Comparison of ENCODE assay signal across 8 mouse cellular contexts in genomic region chr17:3114358-3114719, GRCm38 (mm10). TPM values are rescaled to one million over a fixed set of nuclear protein-coding genes. Genes with fewer than 3 reads are reported as not detected.
A peak's percentile ranks its signal among the peaks of the same experiment; 100 is the strongest.
DNase-seq lines count a peak whose midpoint lies in the region; ATAC-seq and TF ChIP-seq lines count a peak whose summit lies in the region.

No protein-coding gene starts in this region.

- no peaks in the 10 kb centered on the region for H3K36me3 ChIP-seq in heart, postnatal 0 days (replicated peaks; ENCODE audit: control insufficient read depth, insufficient read depth, low read length)
- H3K36me3 ChIP-seq in MEL (ENCODE audit: control insufficient read depth in 1 of 2, insufficient read depth in 2 of 2, low read length in 2 of 2) = peaks cover 3 to 24% of the 10 kb centered on the region in 2 experiments; a peak in 3 of 4 replicates
- no peaks in the 10 kb centered on the region for H3K36me3 ChIP-seq in forebrain, embryonic 11.5 days (ENCODE audit: control insufficient read depth, insufficient read depth, low read length)
- H3K36me3 ChIP-seq in liver, embryonic 11.5 days (ENCODE audit: control insufficient read depth, insufficient read depth, low read length) = no peaks in the 10 kb centered on the region
- H3K36me3 ChIP-seq in splenic B cell, adult 2 months (ENCODE audit: control insufficient read depth, insufficient read depth, low read length, poor library complexity, severe bottlenecking) = no peaks in the 10 kb centered on the region

- WGBS in heart, postnatal 0 days = under 1% methylated on average over 31 of the region's 31 CpGs
- WGBS in forebrain, embryonic 11.5 days = under 1% methylated on average over 31 of the region's 31 CpGs
- under 1% methylated on average over 31 of the region's 31 CpGs for WGBS in liver, embryonic 11.5 days

- peak; percentile 58 for ATAC-seq in heart, postnatal 0 days (ENCODE audit: insufficient read depth, low read depth)
- ATAC-seq in forebrain, embryonic 11.5 days (replicated peaks; ENCODE audit: low FRiP score) = peak; percentile 82
- ATAC-seq in liver, embryonic 11.5 days (replicated peaks; ENCODE audit: low FRiP score) = peak; percentile 61

- peak overlapping the region; percentile 89 for H3K4me2 ChIP-seq in heart, postnatal 0 days (ENCODE audit: low read depth, low read length)
- peak overlapping the region; percentile 68 for H3K4me2 ChIP-seq in forebrain, embryonic 11.5 days (ENCODE audit: low read depth, low read length, severe bottlenecking)
- peak overlapping the region; percentile 79 for H3K4me2 ChIP-seq in liver, embryonic 11.5 days

- H3K79me2 ChIP-seq in MEL (ENCODE audit: control insufficient read depth, insufficient read depth, low read length, poor library complexity) = peaks cover 49% of the 10 kb centered on the region

- no peaks in the 10 kb centered on the region for H3K27me3 ChIP-seq in heart, postnatal 0 days (ENCODE audit: control insufficient read depth, insufficient read depth, low read length)
- H3K27me3 ChIP-seq in MEL (ENCODE audit: control insufficient read depth in 1 of 2, insufficient read depth in 2 of 2, low read length in 2 of 2) = no peaks in the 10 kb centered on the region
- no peaks in the 10 kb centered on the region for H3K27me3 ChIP-seq in forebrain, embryonic 11.5 days (ENCODE audit: control insufficient read depth, insufficient read depth, low read length)
- H3K27me3 ChIP-seq in liver, embryonic 11.5 days (replicated peaks; ENCODE audit: control insufficient read depth, insufficient read depth, low read length) = no peaks in the 10 kb centered on the region
- H3K27me3 ChIP-seq in splenic B cell, adult 2 months (ENCODE audit: control insufficient read depth, insufficient read depth, low read length, poor library complexity, severe bottlenecking) = no peaks in the 10 kb centered on the region

- peak; percentile 8; the same call in 1 of the 2 replicates for TF ChIP-seq CTCF in heart, postnatal 0 days (IDR thresholded peaks at IDR 0.05; ENCODE audit: low read depth)
- TF ChIP-seq CTCF in MEL (IDR thresholded peaks at IDR 0.05 in 2 of 3, conservative IDR thresholded peaks at IDR 0.05 in 1 of 3; ENCODE audit: control insufficient read depth in 1 of 3, insufficient read depth in 1 of 3, low read depth in 2 of 3, low read length in 3 of 3, poor library complexity in 1 of 3, severe bottlenecking in 1 of 3) = no peak

- peak overlapping the region; percentile 96 for H3K9ac ChIP-seq in heart, postnatal 0 days (replicated peaks; ENCODE audit: low read depth, low read length)
- H3K9ac ChIP-seq in MEL (ENCODE audit: control insufficient read depth, low read depth, low read length, poor library complexity, severe bottlenecking) = peak overlapping the region; percentile 87
- H3K9ac ChIP-seq in forebrain, embryonic 11.5 days (ENCODE audit: low read length) = peak overlapping the region; percentile 95
- peak overlapping the region; percentile 92 for H3K9ac ChIP-seq in liver, embryonic 11.5 days (ENCODE audit: low read depth, low read length)

- TF ChIP-seq POLR2A in MEL (IDR thresholded peaks at IDR 0.05; ENCODE audit: control insufficient read depth in 1 of 2, insufficient read depth in 1 of 2, low read depth in 1 of 2, low read length in 2 of 2, poor library complexity in 1 of 2) = no peak

- TF ChIP-seq RAD21 in MEL (IDR thresholded peaks at IDR 0.05; ENCODE audit: low read depth, low read length) = no peak

- H3K27ac ChIP-seq in heart, postnatal 0 days (ENCODE audit: low read depth) = peak overlapping the region; percentile 99
- H3K27ac ChIP-seq in MEL (ENCODE audit: control insufficient read depth, low read depth, low read length) = peak overlapping the region; percentile 89
- H3K27ac ChIP-seq in forebrain, embryonic 11.5 days (ENCODE audit: low read depth, low read length) = peak overlapping the region; percentile 99
- peak overlapping the region; percentile 97 for H3K27ac ChIP-seq in liver, embryonic 11.5 days (ENCODE audit: low read depth, low read length)

- no peak for TF ChIP-seq EP300 in heart, postnatal 0 days (IDR thresholded peaks at IDR 0.05; ENCODE audit: low read depth)
- TF ChIP-seq EP300 in MEL (IDR thresholded peaks at IDR 0.05; ENCODE audit: low read depth in 1 of 2, low read length in 2 of 2) = no peak

- H3K9me3 ChIP-seq in heart, postnatal 0 days (replicated peaks; ENCODE audit: control insufficient read depth, low read length) = no peaks in the 10 kb centered on the region
- H3K9me3 ChIP-seq in MEL (replicated peaks; ENCODE audit: insufficient read depth, low read length) = no peaks in the 10 kb centered on the region
- no peaks in the 10 kb centered on the region for H3K9me3 ChIP-seq in forebrain, embryonic 11.5 days (ENCODE audit: control insufficient read depth, low read length)
- no peaks in the 10 kb centered on the region for H3K9me3 ChIP-seq in liver, embryonic 11.5 days (ENCODE audit: control insufficient read depth, low read length)

- peak; percentile 73 for DNase-seq in heart, postnatal 0 days (ENCODE audit: low spot score)
- DNase-seq in heart, postnatal 4 days = no peak
- DNase-seq in MEL (ENCODE audit: low read depth, low spot score) = peak; percentile 85
- DNase-seq in forebrain, embryonic 11.5 days (ENCODE audit: low spot score) = no peak
- DNase-seq in liver, embryonic 11.5 days (ENCODE audit: low spot score) = no peak
- DNase-seq in splenic B cell, adult 2 months (ENCODE audit: low read depth, low spot score) = peak; percentile 86
- no peak for DNase-seq in right cerebral cortex, postnatal 4 days
- DNase-seq in frontal cortex, postnatal 25 days (ENCODE audit: low spot score in 2 of 2) = no peak

- peaks cover 22% of the 10 kb centered on the region for H3K4me1 ChIP-seq in heart, postnatal 0 days (ENCODE audit: control insufficient read depth, insufficient read depth)
- peaks cover 7 to 16% of the 10 kb centered on the region in 2 experiments; a peak in 3 of 4 replicates for H3K4me1 ChIP-seq in MEL (ENCODE audit: control insufficient read depth in 1 of 2, insufficient read depth in 2 of 2, low read length in 2 of 2)
- peaks cover 7% of the 10 kb centered on the region; the same call in 1 of the 2 replicates for H3K4me1 ChIP-seq in forebrain, embryonic 11.5 days (replicated peaks; ENCODE audit: control insufficient read depth, insufficient read depth, low read length)
- H3K4me1 ChIP-seq in liver, embryonic 11.5 days (replicated peaks; ENCODE audit: control insufficient read depth, insufficient read depth, low read length) = peaks cover 3% of the 10 kb centered on the region

- peak overlapping the region; percentile 94 for H3K4me3 ChIP-seq in heart, postnatal 0 days (ENCODE audit: low read depth, low read length)
- H3K4me3 ChIP-seq in MEL (ENCODE audit: control insufficient read depth in 1 of 2, insufficient read depth in 1 of 2, low read depth in 2 of 2, low read length in 2 of 2) = peak overlapping the region; percentile 92 to 99
- H3K4me3 ChIP-seq in forebrain, embryonic 11.5 days (ENCODE audit: low read depth, low read length) = peak overlapping the region; percentile 95
- H3K4me3 ChIP-seq in liver, embryonic 11.5 days (ENCODE audit: low read depth, low read length) = peak overlapping the region; percentile 73

TF ChIP-seq in MEL, 35 proteins besides CTCF, POLR2A, EP300 and RAD21 (continues in another document):
- TF ChIP-seq MAX (IDR thresholded peaks at IDR 0.05; ENCODE audit: low read length) (peak; percentile 59; the same call in 1 of the 2 replicates), MAFK (IDR thresholded peaks at IDR 0.05; ENCODE audit: borderline replicate concordance, low read depth, low read length) (no peak), GATA1 (IDR thresholded peaks at IDR 0.05; ENCODE audit: low read depth, low read length) (no peak), MXI1 (IDR thresholded peaks at IDR 0.05; ENCODE audit: low read depth, low read length) (no peak; the same call in 1 of the 2 replicates), ZNF384 (IDR thresholded peaks at IDR 0.05; ENCODE audit: low read depth, low read length) (no peak), UBTF (IDR thresholded peaks at IDR 0.05; ENCODE audit: borderline replicate concordance, insufficient read depth, low read depth, low read length) (no peak), MYC (IDR thresholded peaks at IDR 0.05; ENCODE audit: low read depth, low read length) (no peak), MAZ (IDR thresholded peaks at IDR 0.05; ENCODE audit: low read depth, low read length) (no peak), GABPA (IDR thresholded peaks at IDR 0.05; ENCODE audit: low read depth, low read length) (no peak), RCOR1 (IDR thresholded peaks at IDR 0.05; ENCODE audit: low read depth, low read length) (no peak), ELF1 (IDR thresholded peaks at IDR 0.05; ENCODE audit: low read depth, low read length) (peak; percentile 61), POLR2AphosphoS2 (IDR thresholded peaks at IDR 0.05; ENCODE audit: low read length) (no peak), TCF12 (IDR thresholded peaks at IDR 0.05; ENCODE audit: low read depth, low read length) (no peak), CHD1 (IDR thresholded peaks at IDR 0.05; ENCODE audit: low read depth, low read length) (0 out of 2 replicates have a peak, but pooled peaks have one; percentile 6), SIN3A (IDR thresholded peaks at IDR 0.05; ENCODE audit: low read length) (no peak), BHLHE40 (IDR thresholded peaks at IDR 0.05; ENCODE audit: borderline replicate concordance, low read depth, low read length) (peak; percentile 37; the same call in 1 of the 2 replicates), ZKSCAN1 (IDR thresholded peaks at IDR 0.05; ENCODE audit: low read depth, low read length) (no peak), TBP (IDR thresholded peaks at IDR 0.05; ENCODE audit: low read depth, low read length) (no peak), POLR2AphosphoS5 (IDR thresholded peaks at IDR 0.05; ENCODE audit: borderline replicate concordance, low read depth, low read length) (no peak), KAT2A (conservative IDR thresholded peaks at IDR 0.05; ENCODE audit: low read depth, low read length) (no peak), E2F4 (IDR thresholded peaks at IDR 0.05; ENCODE audit: borderline replicate concordance, low read depth, low read length) (no peak), SMC3 (IDR thresholded peaks at IDR 0.05; ENCODE audit: low read depth, low read length) (no peak)

RNA-seq across cellular contexts. Expression of gene Scaf8, which starts 0.4 kb away (rescaled TPM):
- total RNA-seq in heart, postnatal 0 days (2014; rRNA removed; ENCODE audit: low replicate concordance) = 25.5 and 54.0 TPM in 2 replicates
- 7.7 and 8.4 TPM in 2 replicates for polyA plus RNA-seq in heart, postnatal 0 days (2015; fragmentation: Nextera tagmentation; extraction: Ambion mirVana)
- total RNA-seq in heart, postnatal 4 days (2021) = 10 to 100 TPM; 51.2 to 51.3 TPM
- 14.4 and 14.8 TPM in 2 replicates for total RNA-seq in MEL (2012; rRNA removed)
- polyA plus RNA-seq in MEL (2012; ENCODE audit: insufficient read depth in 1 of 2, insufficient read length in 2 of 2, low read depth in 1 of 2, low replicate concordance in 2 of 2, missing spikeins in 1 of 2) = 10 to 100 TPM in 1 of 2 experiments, not detected in 1; 24.6 TPM
- 27.7 and 29.2 TPM in 2 replicates for polyA plus RNA-seq in forebrain, embryonic 11.5 days (2014; fragmentation: Nextera tagmentation; extraction: Ambion mirVana)
- polyA plus RNA-seq in liver, embryonic 11.5 days (2014; fragmentation: Nextera tagmentation; extraction: Ambion mirVana) = 24.4 and 24.5 TPM in 2 replicates

Comparison
In these comparisons a context has a peak if more than half of its experiments do, and no peak if none do; other contexts are left out.
1. DNase-seq: peak in heart, postnatal 0 days (single experiment), MEL (single experiment) and splenic B cell, adult 2 months (single experiment); none in heart, postnatal 4 days (single experiment), forebrain, embryonic 11.5 days (single experiment), liver, embryonic 11.5 days (single experiment), right cerebral cortex, postnatal 4 days (single experiment) and frontal cortex, postnatal 25 days (0 of 2).
2. Peak in every context shown above with its lines, with median percentiles within 50 percentile points of each other: ATAC-seq, H3K27ac ChIP-seq, H3K4me2 ChIP-seq, H3K4me3 ChIP-seq and H3K9ac ChIP-seq.